Mouse (Mus musculus): ENCODE data around the gene Pml.
"Not testable (repeated sequence)": the region's sequence is repeated elsewhere in the genome, so short reads cannot be mapped to it uniquely, and the experiment has no call there.

Pml gene

GRCm38 (mm10) chr9:58271551-58271950 is 22.0 kb upstream of the Pml start:
- not testable (repeated sequence) for DNase-seq (ENCODE audit: low read depth)

- no peak for DNase-seq (ENCODE audit: low read depth)
Observed at GRCm38 (mm10) chr9:58271109-58271508, 21.5 kb upstream of the Pml start.

GRCm38 (mm10) chr9:58270081-58270480 is 20.5 kb upstream of the Pml start:
- DNase-seq (ENCODE audit: low read depth): no peak

- no peak for DNase-seq (ENCODE audit: low read depth)
Observed at GRCm38 (mm10) chr9:58268384-58269313, 19.1 kb upstream of the Pml start.

GRCm38 (mm10) chr9:58267046-58267445 is 17.5 kb upstream of the Pml start:
- no peak for DNase-seq (ENCODE audit: low read depth)

GRCm38 (mm10) chr9:58266571-58267011 is 17.0 kb upstream of the Pml start:
- no peak for DNase-seq (ENCODE audit: low read depth)

- DNase-seq (ENCODE audit: low read depth): no peak
Observed at GRCm38 (mm10) chr9:58265368-58265767, 15.8 kb upstream of the Pml start.

- DNase-seq (ENCODE audit: low read depth): no peak
Observed at GRCm38 (mm10) chr9:58262507-58262906, 12.9 kb upstream of the Pml start.

- no peak for DNase-seq (ENCODE audit: low read depth)
Observed at GRCm38 (mm10) chr9:58255704-58256685, 6.4 kb upstream of the Pml start.

- DNase-seq (ENCODE audit: low read depth): no peak
Observed at GRCm38 (mm10) chr9:58255105-58255504, 5.5 kb upstream of the Pml start.

GRCm38 (mm10) chr9:58253805-58254122 is 4.2 kb upstream of the Pml start:
- not testable (repeated sequence) for DNase-seq (ENCODE audit: low read depth)

- peak; percentile 94 for DNase-seq (ENCODE audit: low read depth)
Observed at GRCm38 (mm10) chr9:58253033-58253804, 3.6 kb upstream of the Pml start, which contains the start of gene Stoml1. TSS of gene Stoml1 (plus strand) at chr9:58253164.

- DNase-seq (ENCODE audit: low read depth): not testable (repeated sequence)
Observed at GRCm38 (mm10) chr9:58250730-58251129, 1.1 kb upstream of the Pml start.

GRCm38 (mm10) chr9:58250322-58250721 is 736 bp upstream of the Pml start:
- DNase-seq (ENCODE audit: low read depth): no peak

GRCm38 (mm10) chr9:58248746-58249413 is 706 bp downstream of the Pml start:
- DNase-seq (ENCODE audit: low read depth): no peak

- DNase-seq (ENCODE audit: low read depth): peak; percentile 73
Observed at GRCm38 (mm10) chr9:58247064-58247759, 2.4 kb downstream of the Pml start.

GRCm38 (mm10) chr9:58246083-58246591 is 3.4 kb downstream of the Pml start:
- no peak for DNase-seq (ENCODE audit: low read depth)

- DNase-seq (ENCODE audit: low read depth): no peak
Observed at GRCm38 (mm10) chr9:58243696-58244095, 5.9 kb downstream of the Pml start.

GRCm38 (mm10) chr9:58242696-58243095 is 6.9 kb downstream of the Pml start:
- no peak for DNase-seq (ENCODE audit: low read depth)

- no peak for DNase-seq (ENCODE audit: low read depth)
Observed at GRCm38 (mm10) chr9:58241780-58242485, 7.7 kb downstream of the Pml start.

Measured in fibroblast of lung, adult 2 months (primary cell).